Mouse (Mus musculus) cerebellum, adult 2 months (tissue): ENCODE data around the gene Fbxw2.
"Not testable (repeated sequence)": the region's sequence is repeated elsewhere in the genome, so short reads cannot be mapped to it uniquely, and the experiment has no call there.

ENCODE experiments used
- CTCF ChIP-seq: fragments of 200-500 bp; IDR thresholded peaks from 2 replicates; pipeline ENCODE4 v1.5.1; 2011; ENCODE audit warnings: low read depth, mild to moderate bottlenecking, control low read depth, low read length, moderate library complexity, borderline replicate concordance; ENCODE audit not compliant: insufficient read depth
- POLR2A ChIP-seq: fragments of 200-500 bp; IDR thresholded peaks from 2 replicates; pipeline ENCODE4 v1.6.1; 2011; ENCODE audit warnings: low read length, control low read depth, borderline replicate concordance; ENCODE audit not compliant: insufficient read depth

DNA sequence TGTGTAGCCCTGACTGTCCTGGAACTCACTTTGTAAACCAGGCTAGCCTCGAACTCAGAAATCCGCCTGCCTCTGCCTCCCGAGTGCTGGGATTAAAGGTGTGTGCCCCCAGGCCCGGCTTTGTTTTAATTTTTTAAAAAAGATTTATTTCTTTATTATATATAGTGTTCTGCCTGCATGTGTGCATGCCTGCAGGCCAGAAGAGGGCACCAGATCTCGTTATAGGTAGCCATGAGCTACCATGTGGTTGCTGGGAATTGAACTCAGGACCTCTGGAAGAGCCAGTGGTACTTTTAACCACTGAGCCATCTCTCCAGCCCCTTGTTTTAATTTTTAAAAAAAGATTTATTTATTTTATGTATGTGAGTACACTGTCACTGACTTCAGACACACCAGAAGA lies 14.0 kb upstream of the Fbxw2 start:
- not testable (repeated sequence) for TF ChIP-seq CTCF, POLR2A
